Mouse (Mus musculus) left cerebral cortex, postnatal 14 days (tissue): ENCODE measurements around the gene Mid1. TPM values are rescaled to one million over a fixed set of nuclear protein-coding genes. Genes with fewer than 3 reads are reported as not detected.
"Not testable (repeated sequence)": the region's sequence is repeated elsewhere in the genome, so short reads cannot be mapped to it uniquely, and the experiment has no call there.

Source experiments
- DNase-seq, 2 experiments: peaks; one replicate each; pipeline ENCODE4 v3.0.0; 2021 to 2022; ENCODE audit warnings: low spot score in 2 of 2, mixed read lengths in 1 of 2
- intact Hi-C: fragments of 180-260 bp; cut with DNase I; formaldehyde crosslinking; loops from one replicate; pipeline ENCODE4 v1.15.1; 2025
- total RNA-seq, 2 experiments: library from RNA; stranded (reverse); gene quantifications; 2 replicates each; pipeline ENCODE4 v1.2.3; 2021

Mid1 gene
- total RNA-seq, 2 experiments from 2014 or later: 13.4 to 23.2 TPM

GRCm38 (mm10) chrX:169927110-169927817 is 242.3 kb downstream of the Mid1 start:
- no peak for DNase-seq
- intact Hi-C loops: loop anchor here (2.0 kb wide), 1 partner anchor 20 kb away; no protein-coding TSS in a partner anchor

GRCm38 (mm10) chrX:169930868-169931267 is 245.9 kb downstream of the Mid1 start:
- no peak for DNase-seq
- intact Hi-C loops: loop anchor here (1.0 kb wide), 1 partner anchor 38 kb away; no protein-coding TSS in a partner anchor

- intact Hi-C loops: no loop called here
Observed at GRCm38 (mm10) chrX:169933228-169933627, 248.2 kb downstream of the Mid1 start.

GRCm38 (mm10) chrX:169937119-169937719 is 252.2 kb downstream of the Mid1 start:
- DNase-seq: no peak
- intact Hi-C loops: no loop called here

More at GRCm38 (mm10) chrX:169933228-169933627, 248.2 kb downstream of the Mid1 start:
- DNase-seq: no peak

GRCm38 (mm10) chrX:169940531-169940930 is 255.5 kb downstream of the Mid1 start:
- intact Hi-C loops: no loop called here
- DNase-seq: no peak

- intact Hi-C loops: no loop called here
Observed at GRCm38 (mm10) chrX:169950596-169950995, 265.6 kb downstream of the Mid1 start.

GRCm38 (mm10) chrX:169969337-169969736 is 284.3 kb downstream of the Mid1 start:
- DNase-seq: no peak
- intact Hi-C loops: loop anchor here (1.0 kb wide), 1 partner anchor 39 kb away; no protein-coding TSS in a partner anchor

More at GRCm38 (mm10) chrX:169950596-169950995, 265.6 kb downstream of the Mid1 start:
- no peak for DNase-seq

- intact Hi-C loops: loop anchor here (1.0 kb wide), 1 partner anchor 39 kb away; no protein-coding TSS in a partner anchor
- peak in 1 of 2 experiments; percentile 0 for DNase-seq
Observed at GRCm38 (mm10) chrX:169969765-169970164, 284.8 kb downstream of the Mid1 start.

- DNase-seq: peak in 1 of 2 experiments; percentile 1
- intact Hi-C loops: not testable (repeated sequence)
Observed at GRCm38 (mm10) chrX:169970546-169970945, 285.5 kb downstream of the Mid1 start.

GRCm38 (mm10) chrX:169971562-169971961 is 286.6 kb downstream of the Mid1 start:
- DNase-seq: not testable (repeated sequence)

GRCm38 (mm10) chrX:169972131-169972530 is 287.1 kb downstream of the Mid1 start:
- intact Hi-C loops: not testable (repeated sequence)
- peak in 1 of 2 experiments; percentile 0 for DNase-seq

More at GRCm38 (mm10) chrX:169971562-169971961, 286.6 kb downstream of the Mid1 start:
- intact Hi-C loops: not testable (repeated sequence)

GRCm38 (mm10) chrX:169972791-169973494 is 287.9 kb downstream of the Mid1 start:
- peak; percentile 6 to 14 for DNase-seq
- intact Hi-C loops: not testable (repeated sequence)

GRCm38 (mm10) chrX:169973806-169974205 is 288.8 kb downstream of the Mid1 start:
- intact Hi-C loops: not testable (repeated sequence)
- DNase-seq: peak; percentile 9 to 13

GRCm38 (mm10) chrX:169974456-169974855 is 289.5 kb downstream of the Mid1 start:
- intact Hi-C loops: not testable (repeated sequence)

GRCm38 (mm10) chrX:169974974-169975373 is 290.0 kb downstream of the Mid1 start:
- intact Hi-C loops: not testable (repeated sequence)
- peak in 1 of 2 experiments; percentile 5 for DNase-seq

More at GRCm38 (mm10) chrX:169974456-169974855, 289.5 kb downstream of the Mid1 start:
- peak; percentile 2 to 39 for DNase-seq

GRCm38 (mm10) chrX:169975681-169976131 is 290.7 kb downstream of the Mid1 start:
- intact Hi-C loops: not testable (repeated sequence)
- DNase-seq: peak; percentile 7 to 26

GRCm38 (mm10) chrX:169976340-169976739 is 291.3 kb downstream of the Mid1 start:
- DNase-seq: peak; percentile 2 to 5
- intact Hi-C loops: not testable (repeated sequence)

- DNase-seq: peak; percentile 18 to 19
- intact Hi-C loops: not testable (repeated sequence)
Observed at GRCm38 (mm10) chrX:169977856-169978435, 292.9 kb downstream of the Mid1 start.
